Comparison of ENCODE assay signal across 10 mouse cellular contexts in genomic region chr9:89496729-89497398, GRCm38 (mm10).
A peak's percentile ranks its signal among the peaks of the same experiment; 100 is the strongest.
DNase-seq lines count a peak whose midpoint lies in the region; ATAC-seq and TF ChIP-seq lines count a peak whose summit lies in the region.
"Had no signal": no experiment of that assay in that cellular context is flagged by ENCODE, and none has a peak within 500 bp of the region (broad histone marks: within the 10 kb centered on the region; RNA-seq: fewer than 3 reads in every experiment).

No protein-coding gene starts in this region.

- intact Hi-C loops in heart, postnatal 36 days (cut with DNase I) = no loop called here

- no peak for DNase-seq in heart, postnatal 36 days
- DNase-seq in embryonic facial prominence, embryonic 11.5 days (ENCODE audit: low spot score) = no peak
- peak; percentile 36 for DNase-seq in hindbrain, postnatal 0 days (ENCODE audit: low spot score)
- peak; percentile 64 for DNase-seq in neural tube, embryonic 11.5 days (ENCODE audit: low spot score)
- no peak for DNase-seq in gastrocnemius, adult 18-20 months (ENCODE audit: low spot score)
- no peak for DNase-seq in ovary, adult 18-20 months (ENCODE audit: low spot score)

- H3K9ac ChIP-seq in heart, embryonic 14.5 days (ENCODE audit: low read length) = no peak overlapping the region
- H3K9ac ChIP-seq in embryonic facial prominence, embryonic 11.5 days (replicated peaks; ENCODE audit: low read length) = no peak overlapping the region
- H3K9ac ChIP-seq in hindbrain, postnatal 0 days (replicated peaks; ENCODE audit: low read length) = no peak overlapping the region
- H3K9ac ChIP-seq in neural tube, embryonic 11.5 days (ENCODE audit: low read length) = peak overlapping the region; percentile 11
- H3K9ac ChIP-seq: stomach, embryonic 15.5 days had no signal

- H3K36me3 ChIP-seq in heart, embryonic 14.5 days (ENCODE audit: control insufficient read depth, insufficient read depth, low read length) = no peaks in the 10 kb centered on the region
- no peaks in the 10 kb centered on the region for H3K36me3 ChIP-seq in embryonic facial prominence, embryonic 11.5 days (replicated peaks; ENCODE audit: control insufficient read depth, insufficient read depth, low read depth, low read length)
- H3K36me3 ChIP-seq in hindbrain, postnatal 0 days (ENCODE audit: insufficient read depth, low read length) = no peaks in the 10 kb centered on the region
- no peaks in the 10 kb centered on the region for H3K36me3 ChIP-seq in neural tube, embryonic 11.5 days (ENCODE audit: control insufficient read depth, insufficient read depth, low read length)
- H3K36me3 ChIP-seq: stomach, embryonic 15.5 days had no signal

- H3K9me3 ChIP-seq in heart, embryonic 14.5 days (ENCODE audit: control insufficient read depth, low read length) = no peaks in the 10 kb centered on the region
- H3K9me3 ChIP-seq in embryonic facial prominence, embryonic 11.5 days (replicated peaks; ENCODE audit: control insufficient read depth, low read length) = no peaks in the 10 kb centered on the region
- no peaks in the 10 kb centered on the region for H3K9me3 ChIP-seq in hindbrain, postnatal 0 days (ENCODE audit: low read length)
- H3K9me3 ChIP-seq in neural tube, embryonic 11.5 days (ENCODE audit: control insufficient read depth, low read length) = no peaks in the 10 kb centered on the region
- H3K9me3 ChIP-seq: stomach, embryonic 15.5 days had no signal

- ATAC-seq in heart, embryonic 14.5 days (ENCODE audit: insufficient number of reproducible peaks, insufficient read depth, low FRiP score, low read depth) = no peak
- 0 out of 2 replicates have a peak, but pooled peaks have one; percentile 18 for ATAC-seq in embryonic facial prominence, embryonic 11.5 days (replicated peaks; ENCODE audit: insufficient number of reproducible peaks, low FRiP score, low TSS enrichment, low read depth)
- ATAC-seq in hindbrain, postnatal 0 days = peak; percentile 58
- peak; percentile 86 for ATAC-seq in neural tube, embryonic 11.5 days (ENCODE audit: insufficient read depth, low FRiP score, low TSS enrichment)
- ATAC-seq in monocyte, adult 5-6 weeks (replicated peaks; ENCODE audit: insufficient number of reproducible peaks, low FRiP score, low TSS enrichment, poor library complexity, severe bottlenecking) = no peak
- ATAC-seq: CD4-positive, CD25-positive, alpha-beta regulatory T cell, adult 4 months had no signal

- H3K4me3 ChIP-seq in heart, embryonic 14.5 days (ENCODE audit: control insufficient read depth in 1 of 2, insufficient read depth in 1 of 2, low read depth in 1 of 2, low read length in 2 of 2) = no peak overlapping the region
- no peak overlapping the region for H3K4me3 ChIP-seq in embryonic facial prominence, embryonic 11.5 days (ENCODE audit: low read depth, low read length)
- H3K4me3 ChIP-seq in hindbrain, postnatal 0 days (ENCODE audit: low read length) = no peak overlapping the region
- no peak overlapping the region for H3K4me3 ChIP-seq in neural tube, embryonic 11.5 days (ENCODE audit: low read depth, low read length)
- H3K4me3 ChIP-seq: stomach, embryonic 15.5 days had no signal

- TF ChIP-seq CTCF in hindbrain, postnatal 0 days (IDR thresholded peaks at IDR 0.05; ENCODE audit: low read depth) = no peak

- 63% methylated on average over 14 of the region's 14 CpGs for WGBS in heart, embryonic 14.5 days
- WGBS in embryonic facial prominence, embryonic 11.5 days = 58% methylated on average over 14 of the region's 14 CpGs
- 34% methylated on average over 14 of the region's 14 CpGs for WGBS in hindbrain, postnatal 0 days
- WGBS in neural tube, embryonic 11.5 days = 14% methylated on average over 14 of the region's 14 CpGs

- H3K4me1 ChIP-seq in heart, embryonic 14.5 days (ENCODE audit: control insufficient read depth in 2 of 2, insufficient read depth in 2 of 2, low read length in 2 of 2) = no peaks in the 10 kb centered on the region
- no peaks in the 10 kb centered on the region for H3K4me1 ChIP-seq in embryonic facial prominence, embryonic 11.5 days (ENCODE audit: control insufficient read depth, insufficient read depth, low read length)
- no peaks in the 10 kb centered on the region for H3K4me1 ChIP-seq in hindbrain, postnatal 0 days (ENCODE audit: insufficient read depth, low read length)
- no peaks in the 10 kb centered on the region; the same call in 1 of the 2 replicates for H3K4me1 ChIP-seq in neural tube, embryonic 11.5 days (ENCODE audit: control insufficient read depth, insufficient read depth, low read length)
- H3K4me1 ChIP-seq: stomach, embryonic 15.5 days had no signal

- H3K27me3 ChIP-seq in heart, embryonic 14.5 days (ENCODE audit: control insufficient read depth, insufficient read depth, low read length) = no peaks in the 10 kb centered on the region
- no peaks in the 10 kb centered on the region for H3K27me3 ChIP-seq in embryonic facial prominence, embryonic 11.5 days (ENCODE audit: control insufficient read depth, insufficient read depth, low read length)
- H3K27me3 ChIP-seq in hindbrain, postnatal 0 days (ENCODE audit: insufficient read depth, low read length) = no peaks in the 10 kb centered on the region
- H3K27me3 ChIP-seq in neural tube, embryonic 11.5 days (ENCODE audit: control insufficient read depth, insufficient read depth, low read length) = no peaks in the 10 kb centered on the region
- H3K27me3 ChIP-seq: stomach, embryonic 15.5 days had no signal

- 0 out of 2 replicates have a peak overlapping the region, but pooled peaks have one; percentile 11 for H3K4me2 ChIP-seq in heart, embryonic 14.5 days (ENCODE audit: low read length)
- H3K4me2 ChIP-seq in embryonic facial prominence, embryonic 11.5 days (ENCODE audit: low read depth, low read length) = no peak overlapping the region
- no peak overlapping the region for H3K4me2 ChIP-seq in hindbrain, postnatal 0 days (ENCODE audit: low read depth, low read length)
- peak overlapping the region; percentile 7 for H3K4me2 ChIP-seq in neural tube, embryonic 11.5 days (ENCODE audit: low read depth)
- H3K4me2 ChIP-seq: stomach, embryonic 15.5 days had no signal

- no peak overlapping the region for H3K27ac ChIP-seq in heart, embryonic 14.5 days (replicated peaks in 1 of 2; ENCODE audit: control insufficient read depth in 1 of 2, insufficient read depth in 1 of 2, low read depth in 2 of 2, low read length in 2 of 2)
- no peak overlapping the region for H3K27ac ChIP-seq in embryonic facial prominence, embryonic 11.5 days (replicated peaks; ENCODE audit: low read depth, low read length)
- peak overlapping the region; percentile 46 for H3K27ac ChIP-seq in hindbrain, postnatal 0 days
- H3K27ac ChIP-seq in neural tube, embryonic 11.5 days (ENCODE audit: low read depth, low read length) = peak overlapping the region; percentile 91
- H3K27ac ChIP-seq: stomach, embryonic 15.5 days had no signal

Comparison
In these comparisons a context has a peak if more than half of its experiments do, and no peak if none do; other contexts are left out.
1. ATAC-seq: peak in embryonic facial prominence, embryonic 11.5 days (single experiment), hindbrain, postnatal 0 days (single experiment) and neural tube, embryonic 11.5 days (single experiment); none in heart, embryonic 14.5 days (single experiment) and monocyte, adult 5-6 weeks (single experiment).
2. H3K27ac ChIP-seq: peak in hindbrain, postnatal 0 days (single experiment) and neural tube, embryonic 11.5 days (single experiment); none in heart, embryonic 14.5 days (0 of 2) and embryonic facial prominence, embryonic 11.5 days (single experiment).
3. H3K4me2 ChIP-seq: peak in heart, embryonic 14.5 days (single experiment) and neural tube, embryonic 11.5 days (single experiment); none in embryonic facial prominence, embryonic 11.5 days (single experiment) and hindbrain, postnatal 0 days (single experiment).
4. DNase-seq: peak in hindbrain, postnatal 0 days (single experiment) and neural tube, embryonic 11.5 days (single experiment); none in heart, postnatal 36 days (0 of 2), embryonic facial prominence, embryonic 11.5 days (single experiment), gastrocnemius, adult 18-20 months (single experiment) and ovary, adult 18-20 months (single experiment).